Mouse (Mus musculus) MEL (cell line): ENCODE measurements around the gene Hfe. TPM values are rescaled to one million over a fixed set of nuclear protein-coding genes. Genes with fewer than 3 reads are reported as not detected.
"Not testable (repeated sequence)": the region's sequence is repeated elsewhere in the genome, so short reads cannot be mapped to it uniquely, and the experiment has no call there.

Experiments
- DNase-seq: peaks from one replicate; pipeline ENCODE4 v3.0.0; 2011; ENCODE audit warnings: low read depth, low spot score
- H3K27ac ChIP-seq: 2 replicates; pipeline ENCODE4 v1.5.1; 2012; ENCODE audit warnings: low read depth, mild to moderate bottlenecking, control low read depth, low read length, moderate library complexity; ENCODE audit not compliant: control insufficient read depth
- H3K27me3 ChIP-seq, 2 experiments: fragments of 150-350 bp in 1 of 2; sonication (generic) in 1 of 2; 2 replicates each; pipeline ENCODE4 v1.6.1; 2012; ENCODE audit warnings: low read length in 2 of 2, mild to moderate bottlenecking in 2 of 2, improper control_type of control experiment in 1 of 2, moderate library complexity in 1 of 2; ENCODE audit not compliant: insufficient read depth in 2 of 2, control insufficient read depth in 1 of 2
- H3K36me3 ChIP-seq, 2 experiments: 2 replicates each; pipeline ENCODE4 v1.6.1; 2012 to 2014; ENCODE audit warnings: low read length in 2 of 2, improper control_type of control experiment in 1 of 2, inconsistent platforms in 1 of 2, mild to moderate bottlenecking in 1 of 2; ENCODE audit not compliant: insufficient read depth in 2 of 2, control insufficient read depth in 1 of 2
- H3K4me1 ChIP-seq, 2 experiments: fragments of 150-350 bp in 1 of 2; sonication (generic) in 1 of 2; 2 replicates each; pipeline ENCODE4 v1.6.1; 2012; ENCODE audit warnings: low read length in 2 of 2, improper control_type of control experiment in 1 of 2, mild to moderate bottlenecking in 1 of 2; ENCODE audit not compliant: insufficient read depth in 2 of 2, control insufficient read depth in 1 of 2
- H3K4me3 ChIP-seq, 2 experiments: fragments of 150-350 bp in 1 of 2; sonication (generic) in 1 of 2; 2 replicates each; pipeline ENCODE4 v1.5.1; 2012; ENCODE audit warnings: low read depth in 2 of 2, low read length in 2 of 2, mild to moderate bottlenecking in 2 of 2, moderate library complexity in 2 of 2, control low read depth in 1 of 2, improper control_type of control experiment in 1 of 2; ENCODE audit not compliant: control insufficient read depth in 1 of 2, insufficient read depth in 1 of 2
- H3K79me2 ChIP-seq: 2 replicates; pipeline ENCODE4 v1.6.1; 2012; ENCODE audit warnings: mild to moderate bottlenecking, low read length, moderate library complexity; ENCODE audit not compliant: control insufficient read depth, poor library complexity, insufficient read depth
- H3K9ac ChIP-seq: 2 replicates; pipeline ENCODE4 v1.6.1; 2012; ENCODE audit warnings: low read depth, mild to moderate bottlenecking, control low read depth, low read length, moderate library complexity; ENCODE audit not compliant: control insufficient read depth, poor library complexity, severe bottlenecking
- H3K9me3 ChIP-seq: fragments of 150-350 bp; sonication (generic); replicated peaks from 2 replicates; pipeline ENCODE4 v1.6.1; 2012; ENCODE audit warnings: mild to moderate bottlenecking, low read length, improper control_type of control experiment, moderate library complexity; ENCODE audit not compliant: insufficient read depth
- CTCF ChIP-seq, 3 experiments: IDR thresholded peaks in 2 of 3; conservative IDR thresholded peaks in 1 of 3; 2 replicates each; pipeline ENCODE4 v1.5.1; 2011 to 2012; ENCODE audit warnings: low read length in 3 of 3, low read depth in 2 of 3, mild to moderate bottlenecking in 2 of 3, improper control_type of control experiment in 1 of 3, inconsistent platforms in 1 of 3, mixed read lengths in 1 of 3, moderate library complexity in 1 of 3; ENCODE audit not compliant: control insufficient read depth in 1 of 3, insufficient read depth in 1 of 3, poor library complexity in 1 of 3, severe bottlenecking in 1 of 3
- EP300 ChIP-seq, 2 experiments: IDR thresholded peaks; 2 replicates each; pipeline ENCODE4 v1.6.1; 2011; ENCODE audit warnings: improper control_type of control experiment in 2 of 2, low read length in 2 of 2, low read depth in 1 of 2, mild to moderate bottlenecking in 1 of 2
- ETS1 ChIP-seq: IDR thresholded peaks from 2 replicates; pipeline ENCODE4 v1.6.1; 2012; ENCODE audit warnings: low read depth, mild to moderate bottlenecking, inconsistent platforms, low read length, improper control_type of control experiment, moderate library complexity
- HCFC1 ChIP-seq: IDR thresholded peaks from 2 replicates; pipeline ENCODE4 v1.6.1; 2012; ENCODE audit warnings: low read depth, mild to moderate bottlenecking, inconsistent platforms, low read length, improper control_type of control experiment, moderate library complexity
- POLR2A ChIP-seq, 2 experiments: IDR thresholded peaks; 2 replicates each; pipeline ENCODE4 v1.6.1; 2011 to 2012; ENCODE audit warnings: low read length in 2 of 2, mild to moderate bottlenecking in 2 of 2, control low read depth in 1 of 2, improper control_type of control experiment in 1 of 2, low read depth in 1 of 2, moderate library complexity in 1 of 2; ENCODE audit not compliant: control insufficient read depth in 1 of 2, insufficient read depth in 1 of 2, poor library complexity in 1 of 2
- POLR2AphosphoS5 ChIP-seq: IDR thresholded peaks from 2 replicates; pipeline ENCODE4 v1.6.1; 2012; ENCODE audit warnings: low read depth, borderline replicate concordance, mild to moderate bottlenecking, inconsistent platforms, low read length, moderate library complexity, mixed read lengths
- RAD21 ChIP-seq: IDR thresholded peaks from 2 replicates; pipeline ENCODE4 v1.6.1; 2011; ENCODE audit warnings: mild to moderate bottlenecking, low read depth, low read length, improper control_type of control experiment
- SIN3A ChIP-seq: IDR thresholded peaks from 2 replicates; pipeline ENCODE4 v1.6.1; 2012; ENCODE audit warnings: low read length, improper control_type of control experiment, inconsistent platforms
- TAL1 ChIP-seq: IDR thresholded peaks from 2 replicates; pipeline ENCODE4 v1.6.1; 2012; ENCODE audit warnings: mild to moderate bottlenecking, inconsistent platforms, low read length, moderate library complexity, mixed read lengths
- TBP ChIP-seq: IDR thresholded peaks from 2 replicates; pipeline ENCODE4 v1.8.0; 2011; ENCODE audit warnings: low read depth, low read length, improper control_type of control experiment
- UBTF ChIP-seq: IDR thresholded peaks from 2 replicates; pipeline ENCODE4 v1.6.1; 2012; ENCODE audit warnings: low read depth, mild to moderate bottlenecking, inconsistent platforms, low read length, improper control_type of control experiment, moderate library complexity, borderline replicate concordance; ENCODE audit not compliant: insufficient read depth
- polyA plus RNA-seq, 2 experiments: library from polyadenylated mRNA; stranded (reverse) in 1 of 2; unstranded in 1 of 2; fragments of >175 nt in 1 of 2; fragments of >200 nt in 1 of 2; gene quantifications; 2 replicates each; pipeline versions ENCODE4 v1.2.1 to v1.2.4; 2012; ENCODE audit warnings: low replicate concordance in 2 of 2, low read depth in 1 of 2; ENCODE audit not compliant: insufficient read length in 2 of 2, insufficient read depth in 1 of 2, missing spikeins in 1 of 2
- total RNA-seq: library from RNA; depleted of rRNA; stranded (reverse); fragments of 300-350 nt; gene quantifications from 2 replicates; pipeline ENCODE4 v1.2.3, GENCODE M21; 2012

Gene Hfe
- total and polyA plus RNA-seq, 3 experiments = not detected

GRCm38 (mm10) chr13:23683755-23684281, 26.8 kb downstream of the Hfe start, which contains the start of the genes Hist1h2ac and Hist1h2bc:
TSS of gene Hist1h2ac (minus strand) at chr13:23683948.
TSS of gene Hist1h2bc (plus strand) at chr13:23684199.
- TF ChIP-seq SIN3A = no peak
- peak; percentile 12; the same call in 1 of the 2 replicates for TF ChIP-seq UBTF
- TF ChIP-seq HCFC1 = no peak
- TF ChIP-seq ETS1 = no peak
- TF ChIP-seq TAL1 = no peak
- no peak for TF ChIP-seq RAD21
- TF ChIP-seq POLR2A (IDR thresholded peaks at IDR 0.05; ENCODE audit: control insufficient read depth in 1 of 2, insufficient read depth in 1 of 2, low read depth in 1 of 2, low read length in 2 of 2, poor library complexity in 1 of 2) = peak; percentile 75 to 82
- no peak for TF ChIP-seq EP300 (IDR thresholded peaks at IDR 0.05; ENCODE audit: low read depth in 1 of 2, low read length in 2 of 2)
- TF ChIP-seq TBP = peak; percentile 98
- TF ChIP-seq POLR2AphosphoS5 = 0 out of 2 replicates have a peak, but pooled peaks have one; percentile 80
- TF ChIP-seq CTCF (IDR thresholded peaks at IDR 0.05 in 2 of 3, conservative IDR thresholded peaks at IDR 0.05 in 1 of 3; ENCODE audit: control insufficient read depth in 1 of 3, insufficient read depth in 1 of 3, low read depth in 2 of 3, low read length in 3 of 3, poor library complexity in 1 of 3, severe bottlenecking in 1 of 3) = no peak

GRCm38 (mm10) chr13:23682947-23683754, 27.5 kb downstream of the Hfe start:
- H3K9ac ChIP-seq = peak overlapping the region; percentile 75
- not testable (repeated sequence) for H3K9me3 ChIP-seq, H3K27me3 ChIP-seq, H3K79me2 ChIP-seq
- peaks cover 0 to 14% of the 10 kb centered on the region in 2 experiments; a peak in 2 of 4 replicates for H3K4me1 ChIP-seq
- H3K27ac ChIP-seq = peak overlapping the region; percentile 86
- H3K4me3 ChIP-seq = peak overlapping the region; percentile 6 to 50
- peaks cover 0 to 19% of the 10 kb centered on the region in 2 experiments; a peak in 2 of 4 replicates for H3K36me3 ChIP-seq
- peak; percentile 86 for DNase-seq
- TF ChIP-seq POLR2A (IDR thresholded peaks at IDR 0.05; ENCODE audit: control insufficient read depth in 1 of 2, insufficient read depth in 1 of 2, low read depth in 1 of 2, low read length in 2 of 2, poor library complexity in 1 of 2) (peak; percentile 77 to 80; a peak in 3 of 4 replicates), POLR2AphosphoS5 (peak; percentile 98; the same call in 1 of the 2 replicates), UBTF (0 out of 2 replicates have a peak, but pooled peaks have one; percentile 85)

More at GRCm38 (mm10) chr13:23683755-23684281, 26.8 kb downstream of the Hfe start, which contains the start of the genes Hist1h2ac and Hist1h2bc:
- no peaks in the 10 kb centered on the region for H3K9me3 ChIP-seq
- peak; percentile 100 for DNase-seq
- peak within 1 kb of the TSS; percentile 25 to 50 for H3K4me3 ChIP-seq
- peaks cover 0 to 22% of the 10 kb centered on the region in 2 experiments; a peak in 2 of 4 replicates for H3K36me3 ChIP-seq
- peak within 1 kb of the TSS; percentile 75 for H3K9ac ChIP-seq
- H3K79me2 ChIP-seq = no peaks in the 10 kb centered on the region
- H3K27me3 ChIP-seq = no peaks in the 10 kb centered on the region
- peak within 1 kb of the TSS; percentile 92 for H3K27ac ChIP-seq
- peaks cover 0 to 15% of the 10 kb centered on the region in 2 experiments; a peak in 2 of 4 replicates for H3K4me1 ChIP-seq
